ENCODE assay signal across 11 mouse cellular contexts in the genomic region with DNA sequence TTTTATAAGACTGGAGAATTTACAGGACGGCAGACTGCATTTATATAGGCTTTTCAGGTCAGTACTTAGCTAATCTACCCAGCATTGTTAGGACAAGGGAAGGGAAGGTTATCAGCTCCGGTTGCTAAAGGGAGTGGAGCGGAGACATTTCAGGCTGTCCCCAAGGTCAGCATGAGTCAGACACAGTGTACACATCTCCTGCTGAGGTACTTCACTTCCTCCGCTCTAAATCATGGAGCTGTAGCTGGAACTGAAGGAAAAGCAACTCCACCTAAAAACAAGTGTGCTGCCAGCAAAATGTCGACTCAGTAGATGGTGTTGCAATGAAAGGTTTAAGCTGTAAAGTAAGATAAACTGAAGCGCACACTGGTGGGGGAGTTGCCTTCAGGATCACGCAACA. TPM values are rescaled to one million over a fixed set of nuclear protein-coding genes. Genes with fewer than 3 reads are reported as not detected.
A peak's percentile ranks its signal among the peaks of the same experiment; 100 is the strongest.
DNase-seq lines count a peak whose midpoint lies in the region; ATAC-seq and TF ChIP-seq lines count a peak whose summit lies in the region.
"Had no signal": no experiment of that assay in that cellular context is flagged by ENCODE, and none has a peak within 500 bp of the region (broad histone marks: within the 10 kb centered on the region; RNA-seq: fewer than 3 reads in every experiment).

No protein-coding gene starts in this region.

- TF ChIP-seq EP300 in ES-Bruce4 (IDR thresholded peaks at IDR 0.05; ENCODE audit: insufficient read depth, low read depth, low read length), result 0 out of 2 replicates have a peak, but pooled peaks have one; percentile 45

- WGBS in lung, embryonic 15.5 days, result 16% methylated on average over 7 of the region's 7 CpGs
- whole genome bisulfite sequencing in cerebellum, adult 2 months, result 75% methylated on average over 7 of the region's 7 CpGs

- intact Hi-C loops in left cerebral cortex, postnatal 36 days (cut with DNase I), result no loop called here

- no peaks in the 10 kb centered on the region for H3K36me3 ChIP-seq in ES-Bruce4 (ENCODE audit: control insufficient read depth, insufficient read depth, low read length, poor library complexity, severe bottlenecking)
- H3K36me3 ChIP-seq in lung, embryonic 15.5 days, result no peaks in the 10 kb centered on the region

- no peaks in the 10 kb centered on the region for H3K27me3 ChIP-seq in ES-Bruce4 (ENCODE audit: control insufficient read depth, insufficient read depth, low read length, poor library complexity, severe bottlenecking)
- no peaks in the 10 kb centered on the region for H3K27me3 ChIP-seq in lung, embryonic 15.5 days
- H3K27me3 ChIP-seq in cerebellum, adult 2 months (ENCODE audit: control insufficient read depth, insufficient read depth, low read length), result no peaks in the 10 kb centered on the region

- no peaks in the 10 kb centered on the region for H3K9me3 ChIP-seq in ES-Bruce4 (replicated peaks; ENCODE audit: control insufficient read depth, insufficient read depth, low read length, poor library complexity, severe bottlenecking)
- no peaks in the 10 kb centered on the region for H3K9me3 ChIP-seq in lung, embryonic 15.5 days

- no peak overlapping the region for H3K4me3 ChIP-seq in ES-Bruce4 (ENCODE audit: low read depth, low read length)
- no peak overlapping the region for H3K4me3 ChIP-seq in lung, embryonic 15.5 days
- no peak overlapping the region for H3K4me3 ChIP-seq in cerebellum, adult 2 months (replicated peaks; ENCODE audit: insufficient read depth, low read depth, low read length)
- H3K4me3 ChIP-seq: layer of hippocampus, adult 2 months had no signal

- DNase-seq in heart, adult 18-20 months, result peak; percentile 34 to 52
- no peak for DNase-seq in heart, adult 11 months
- peak; percentile 11 to 30 for DNase-seq in heart, adult 9 months (ENCODE audit: low spot score in 2 of 2)
- DNase-seq in left cerebral cortex, postnatal 36 days (ENCODE audit: low spot score in 2 of 2), result no peak
- DNase-seq in cerebellum, adult 2 months, result no peak
- no peak for DNase-seq in c-Kit-positive CD71-positive TER-119-positive erythroid progenitor cells, embryonic 14.5 days (ENCODE audit: low spot score)
- DNase-seq: cerebellum, postnatal 25 days had no signal

- TF ChIP-seq POLR2A in ES-Bruce4 (IDR thresholded peaks at IDR 0.05; ENCODE audit: insufficient read depth, low read length), result no peak
- no peak for TF ChIP-seq POLR2A in cerebellum, adult 2 months (IDR thresholded peaks at IDR 0.05; ENCODE audit: borderline replicate concordance, insufficient read depth, low read length)

- TF ChIP-seq CTCF in ES-Bruce4 (IDR thresholded peaks at IDR 0.05; ENCODE audit: low read depth, low read length), result no peak
- TF ChIP-seq CTCF in cerebellum, adult 2 months (IDR thresholded peaks at IDR 0.05; ENCODE audit: borderline replicate concordance, insufficient read depth, low read depth, low read length), result no peak

- no peaks in the 10 kb centered on the region for H3K4me1 ChIP-seq in ES-Bruce4 (ENCODE audit: control insufficient read depth, insufficient read depth, low read length)
- H3K4me1 ChIP-seq in lung, embryonic 15.5 days, result peaks cover 22% of the 10 kb centered on the region
- no peaks in the 10 kb centered on the region for H3K4me1 ChIP-seq in cerebellum, adult 2 months (ENCODE audit: control insufficient read depth, insufficient read depth, low read length)

- no peak overlapping the region for H3K4me2 ChIP-seq in lung, embryonic 15.5 days
- H3K4me2 ChIP-seq: liver, embryonic 11.5 days had no signal

- ATAC-seq in lung, embryonic 15.5 days (ENCODE audit: borderline replicate concordance, extremely low read depth, low FRiP score, low TSS enrichment), result 0 out of 2 replicates have a peak, but pooled peaks have one; percentile 19

- H3K27ac ChIP-seq in ES-Bruce4 (ENCODE audit: insufficient read depth, low read length), result 0 out of 2 replicates have a peak overlapping the region, but pooled peaks have one; percentile 60
- no peak overlapping the region for H3K27ac ChIP-seq in lung, embryonic 15.5 days
- no peak overlapping the region for H3K27ac ChIP-seq in cerebellum, adult 2 months (ENCODE audit: insufficient read depth, low read length)
- H3K27ac ChIP-seq: layer of hippocampus, adult 2 months had no signal

- no peak overlapping the region for H3K9ac ChIP-seq in ES-Bruce4 (ENCODE audit: low read depth, poor library complexity, severe bottlenecking)
- no peak overlapping the region for H3K9ac ChIP-seq in lung, embryonic 15.5 days

RNA-seq across cellular contexts. Expression of a gene that starts 36.2 kb away (rescaled TPM):
- total RNA-seq in heart, adult 18-20 months (2021), result 1 to 10 TPM; 7.2 to 7.4 TPM
- 18.2 and 21.7 TPM in 2 replicates for polyA plus RNA-seq in ES-Bruce4 (2011; ENCODE audit: insufficient read depth, insufficient read length, low read depth, missing spikeins)
- 9.8 and 11.1 TPM in 2 replicates for polyA plus RNA-seq in lung, embryonic 15.5 days (2015; fragmentation: Nextera tagmentation; extraction: Ambion mirVana)
- total RNA-seq in left cerebral cortex, postnatal 36 days (2021), result under 1 TPM; 0.37 to 0.61 TPM
- 0.34 and 1.0 TPM in 2 replicates for polyA plus RNA-seq in cerebellum, adult 2 months (2012; rRNA removed)

Comparison
In these comparisons a context has a peak if more than half of its experiments do, and no peak if none do; other contexts are left out.
1. DNase-seq: peak in heart, adult 18-20 months (2 of 2) and heart, adult 9 months (2 of 2); none in heart, adult 11 months (single experiment), left cerebral cortex, postnatal 36 days (0 of 2), cerebellum, adult 2 months (0 of 2) and c-Kit-positive CD71-positive TER-119-positive erythroid progenitor cells, embryonic 14.5 days (single experiment).